Mouse (Mus musculus): ENCODE results near the gene Teddm1b.
A peak's percentile ranks its signal among the peaks of the same experiment; 100 is the strongest.

DNA sequence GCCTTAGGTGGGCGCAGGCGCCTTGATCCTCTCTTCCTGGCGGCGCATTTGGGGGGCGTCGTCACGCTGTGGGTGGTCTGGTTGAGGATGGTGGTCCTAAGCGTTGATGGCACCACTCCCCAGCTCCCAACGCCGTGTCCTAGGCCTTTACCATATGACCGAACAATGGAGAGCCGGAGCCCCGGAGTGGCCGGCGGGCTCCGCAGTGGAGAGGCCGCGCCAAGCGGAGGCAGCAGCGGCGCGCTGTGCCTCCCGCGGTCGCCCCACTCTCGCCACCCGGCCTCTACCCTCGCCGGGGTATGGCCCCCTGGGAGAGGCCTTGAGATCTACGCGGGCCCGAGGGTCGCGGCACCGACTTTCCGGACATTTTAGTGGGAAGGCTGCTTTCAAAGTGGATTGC lies 26.2 kb downstream of the Teddm1b start:
- TF ChIP-seq ZNF384 (IDR thresholded peaks at IDR 0.05; ENCODE audit: low read depth, low read length): no peak
- TF ChIP-seq USF1 (IDR thresholded peaks at IDR 0.05; ENCODE audit: low read depth, low read length): no peak
- no peak for TF ChIP-seq NRF1 (IDR thresholded peaks at IDR 0.05; ENCODE audit: insufficient read depth, low read depth, low read length, poor library complexity, severe bottlenecking)
- TF ChIP-seq CTCF (IDR thresholded peaks at IDR 0.05 in 2 of 3, conservative IDR thresholded peaks at IDR 0.05 in 1 of 3; ENCODE audit: control insufficient read depth in 1 of 3, insufficient read depth in 1 of 3, low read depth in 2 of 3, low read length in 3 of 3, poor library complexity in 1 of 3, severe bottlenecking in 1 of 3): no peak
- 0 out of 4 replicates have a peak, but pooled peaks of 1 of the 2 experiments have one; percentile 19 for TF ChIP-seq POLR2A (IDR thresholded peaks at IDR 0.05; ENCODE audit: control insufficient read depth in 1 of 2, insufficient read depth in 1 of 2, low read depth in 1 of 2, low read length in 2 of 2, poor library complexity in 1 of 2)
- TF ChIP-seq ZC3H11A (IDR thresholded peaks at IDR 0.05; ENCODE audit: low read depth, low read length): no peak
- TF ChIP-seq TAL1 (IDR thresholded peaks at IDR 0.05; ENCODE audit: low read length): no peak
- no peak for TF ChIP-seq MYC (IDR thresholded peaks at IDR 0.05; ENCODE audit: low read depth, low read length)
- TF ChIP-seq E2F4 (IDR thresholded peaks at IDR 0.05; ENCODE audit: borderline replicate concordance, low read depth, low read length): no peak
- TF ChIP-seq RCOR1 (IDR thresholded peaks at IDR 0.05; ENCODE audit: low read depth, low read length): no peak
- no peak for TF ChIP-seq MEF2A (IDR thresholded peaks at IDR 0.05; ENCODE audit: extremely low read depth, insufficient replicate concordance, low read depth, low read length, poor library complexity, severe bottlenecking)

Data from MEL (cell line).